Mouse (Mus musculus): Measurements from ENCODE around the gene Abhd8. TPM values are rescaled to one million over a fixed set of nuclear protein-coding genes. Genes with fewer than 3 reads are reported as not detected.

The Abhd8 gene
- polyA plus RNA-seq, 1 experiment from 2014 or later: 145 TPM

Other genes with a start within 250 kb of the Abhd8 start
- gene Myo9b, start 190.9 kb downstream of the Abhd8 start, polyA plus RNA-seq (2015; fragmentation: Nextera tagmentation; extraction: Ambion mirVana): 17.9 and 18.6 TPM in 2 replicates
- 51.9 and 64.3 TPM in 2 replicates for gene Haus8, start 190.7 kb downstream of the Abhd8 start, polyA plus RNA-seq (2015; fragmentation: Nextera tagmentation; extraction: Ambion mirVana)
- gene Use1, start 96.8 kb downstream of the Abhd8 start, polyA plus RNA-seq (2015; fragmentation: Nextera tagmentation; extraction: Ambion mirVana): 109 and 111 TPM in 2 replicates
- gene Ocel1, start 92.4 kb downstream of the Abhd8 start, polyA plus RNA-seq (2015; fragmentation: Nextera tagmentation; extraction: Ambion mirVana): 4.3 and 6.0 TPM in 2 replicates
- gene Nr2f6, start 81.7 kb downstream of the Abhd8 start, polyA plus RNA-seq (2015; fragmentation: Nextera tagmentation; extraction: Ambion mirVana): 27.9 and 30.3 TPM in 2 replicates
- gene Ushbp1, start 67.9 kb downstream of the Abhd8 start, polyA plus RNA-seq (2015; fragmentation: Nextera tagmentation; extraction: Ambion mirVana): 6.1 and 7.3 TPM in 2 replicates
- 96.0 and 96.6 TPM in 2 replicates for gene Babam1, start 66.8 kb downstream of the Abhd8 start, polyA plus RNA-seq (2015; fragmentation: Nextera tagmentation; extraction: Ambion mirVana)
- 8.2 and 8.4 TPM in 2 replicates for gene Ankle1, start 57.6 kb downstream of the Abhd8 start, polyA plus RNA-seq (2015; fragmentation: Nextera tagmentation; extraction: Ambion mirVana)
- gene Mrpl34, start 1.3 kb upstream of the Abhd8 start, polyA plus RNA-seq (2015; fragmentation: Nextera tagmentation; extraction: Ambion mirVana): 208 and 237 TPM in 2 replicates
- 217 and 231 TPM in 2 replicates for gene Dda1, start 5.5 kb upstream of the Abhd8 start, polyA plus RNA-seq (2015; fragmentation: Nextera tagmentation; extraction: Ambion mirVana)
- 6.1 and 7.8 TPM in 2 replicates for gene Ano8, start 22.3 kb upstream of the Abhd8 start, polyA plus RNA-seq (2015; fragmentation: Nextera tagmentation; extraction: Ambion mirVana)
- 12.0 and 15.5 TPM in 2 replicates for gene Gtpbp3, start 24.4 kb upstream of the Abhd8 start, polyA plus RNA-seq (2015; fragmentation: Nextera tagmentation; extraction: Ambion mirVana)
- gene Plvap, start 48.1 kb upstream of the Abhd8 start, polyA plus RNA-seq (2015; fragmentation: Nextera tagmentation; extraction: Ambion mirVana): 20.8 and 22.2 TPM in 2 replicates
- gene Ccdc194, start 62.1 kb upstream of the Abhd8 start, polyA plus RNA-seq (2015; fragmentation: Nextera tagmentation; extraction: Ambion mirVana): 0.17 and 0.24 TPM in 2 replicates
- 16.0 and 23.4 TPM in 2 replicates for gene Bst2, start 73.8 kb upstream of the Abhd8 start, polyA plus RNA-seq (2015; fragmentation: Nextera tagmentation; extraction: Ambion mirVana)
- 56.2 and 60.7 TPM in 2 replicates for gene Mvb12a, start 79.3 kb upstream of the Abhd8 start, polyA plus RNA-seq (2015; fragmentation: Nextera tagmentation; extraction: Ambion mirVana)
- gene Tmem221, start 95.2 kb upstream of the Abhd8 start, polyA plus RNA-seq (2015; fragmentation: Nextera tagmentation; extraction: Ambion mirVana): 0.25 TPM in 1 of 2 replicates, not detected in the other
- gene Nxnl1, start 102.9 kb upstream of the Abhd8 start, polyA plus RNA-seq (2015; fragmentation: Nextera tagmentation; extraction: Ambion mirVana): not detected in 2 replicates
- gene Slc27a1, start 105.2 kb upstream of the Abhd8 start, polyA plus RNA-seq (2015; fragmentation: Nextera tagmentation; extraction: Ambion mirVana): 81.7 and 82.0 TPM in 2 replicates
- 191 and 213 TPM in 2 replicates for gene Pgls, start 128.5 kb upstream of the Abhd8 start, polyA plus RNA-seq (2015; fragmentation: Nextera tagmentation; extraction: Ambion mirVana)
- gene Fam129c, start 134.0 kb upstream of the Abhd8 start, polyA plus RNA-seq (2015; fragmentation: Nextera tagmentation; extraction: Ambion mirVana): 7.8 and 8.5 TPM in 2 replicates
- gene Colgalt1, start 147.3 kb upstream of the Abhd8 start, polyA plus RNA-seq (2015; fragmentation: Nextera tagmentation; extraction: Ambion mirVana): 66.8 and 67.2 TPM in 2 replicates
- 16.6 and 17.7 TPM in 2 replicates for gene Unc13a, start 208.1 kb upstream of the Abhd8 start, polyA plus RNA-seq (2015; fragmentation: Nextera tagmentation; extraction: Ambion mirVana)
- gene Jak3, start 212.6 kb upstream of the Abhd8 start, polyA plus RNA-seq (2015; fragmentation: Nextera tagmentation; extraction: Ambion mirVana): 3.9 and 4.0 TPM in 2 replicates
- gene Insl3, start 225.6 kb upstream of the Abhd8 start, polyA plus RNA-seq (2015; fragmentation: Nextera tagmentation; extraction: Ambion mirVana): 0.46 and 1.0 TPM in 2 replicates
- 0.42 and 0.59 TPM in 2 replicates for gene B3gnt3, start 238.1 kb upstream of the Abhd8 start, polyA plus RNA-seq (2015; fragmentation: Nextera tagmentation; extraction: Ambion mirVana)

Data from neural tube, embryonic 13.5 days (tissue).